Mouse (Mus musculus): ENCODE results near the gene Tpra1.

Tpra1 gene

DNA sequence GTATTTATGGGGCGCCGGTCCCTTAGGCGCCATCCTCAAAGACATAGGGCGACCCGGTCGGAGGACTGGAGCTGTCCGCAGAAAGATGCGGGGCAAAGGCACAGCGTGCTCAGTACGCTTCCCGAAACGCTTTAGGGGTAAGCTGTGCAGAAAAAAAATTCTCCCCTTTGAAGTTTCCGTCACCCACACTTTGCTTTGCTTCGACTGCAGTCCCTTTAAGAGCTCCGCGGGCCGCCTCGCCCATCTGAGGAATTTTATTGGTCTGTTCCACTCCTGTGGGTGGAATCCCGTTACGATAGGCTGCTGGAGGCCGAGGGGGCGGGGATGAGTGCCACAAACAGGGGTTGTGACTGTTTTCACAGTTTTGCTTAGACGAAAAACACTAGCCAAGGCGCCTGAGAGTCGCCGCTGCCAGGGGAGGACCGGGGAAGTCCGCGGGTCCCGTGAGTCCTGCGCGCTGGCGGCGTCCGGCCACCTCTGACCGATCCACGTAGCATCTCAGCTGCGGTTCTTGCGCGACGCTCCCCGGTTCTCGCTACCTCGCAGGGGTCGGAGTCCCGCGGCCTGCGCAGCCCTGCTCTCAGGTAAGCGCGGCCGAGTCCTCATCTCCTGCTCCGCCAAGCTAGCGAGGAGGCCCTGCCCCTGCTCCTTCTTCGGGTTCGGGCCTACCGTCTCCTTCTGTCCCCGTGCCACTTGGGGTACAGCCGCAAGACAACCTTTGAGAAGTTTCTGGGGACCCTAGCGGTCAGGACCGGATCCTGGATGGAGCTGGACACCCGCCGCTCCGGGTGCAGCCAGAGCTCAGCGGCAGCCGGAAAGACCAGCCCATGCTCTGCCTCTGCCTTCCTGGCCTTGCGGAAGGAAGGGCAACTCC lies at the start of gene Tpra1:
TSS of gene Tpra1 (plus strand) at position 305 of the 874 bp plus-strand sequence.
- peak; percentile 70 for DNase-seq (ENCODE audit: low spot score)

DNA sequence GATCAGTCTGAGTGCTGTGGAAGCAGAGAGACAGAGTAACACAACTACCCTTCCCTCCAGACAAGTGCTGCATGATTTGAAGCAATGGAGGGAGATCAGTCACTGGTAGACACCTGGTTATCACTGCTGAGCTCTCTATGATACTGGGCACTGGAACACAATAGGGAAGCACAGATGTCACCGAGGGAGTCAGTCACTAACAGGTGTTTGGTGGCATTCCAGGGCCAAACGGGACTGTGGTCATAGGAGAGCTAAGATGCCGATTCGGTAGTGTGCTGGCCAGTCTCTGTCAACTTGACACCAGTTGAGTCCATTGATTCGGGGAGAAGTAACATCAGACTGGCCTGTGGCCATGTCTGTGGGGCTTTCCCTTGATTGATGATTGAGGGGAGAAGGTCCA lies 47.5 kb upstream of the Tpra1 start:
- DNase-seq (ENCODE audit: low spot score), result no peak

DNA sequence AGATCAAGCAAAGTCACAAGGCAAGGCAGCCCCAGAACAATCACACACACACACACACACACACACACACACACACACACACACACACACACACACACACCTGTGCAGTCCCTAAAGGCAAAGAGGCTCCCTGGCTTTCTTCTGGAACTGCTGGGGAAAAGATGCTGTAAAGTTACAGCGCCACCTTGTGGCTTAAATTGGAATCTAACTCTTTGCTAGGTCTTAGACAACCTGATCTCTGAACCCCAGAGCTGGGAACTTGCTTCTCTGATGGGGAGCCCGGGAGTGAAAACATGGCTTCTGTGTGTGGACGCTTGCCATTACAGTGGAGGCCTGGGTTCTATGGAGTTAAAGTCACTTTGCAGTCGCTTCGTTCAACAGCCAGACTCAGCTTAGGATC lies 46.4 kb upstream of the Tpra1 start:
- no peak for DNase-seq (ENCODE audit: low spot score)

DNA sequence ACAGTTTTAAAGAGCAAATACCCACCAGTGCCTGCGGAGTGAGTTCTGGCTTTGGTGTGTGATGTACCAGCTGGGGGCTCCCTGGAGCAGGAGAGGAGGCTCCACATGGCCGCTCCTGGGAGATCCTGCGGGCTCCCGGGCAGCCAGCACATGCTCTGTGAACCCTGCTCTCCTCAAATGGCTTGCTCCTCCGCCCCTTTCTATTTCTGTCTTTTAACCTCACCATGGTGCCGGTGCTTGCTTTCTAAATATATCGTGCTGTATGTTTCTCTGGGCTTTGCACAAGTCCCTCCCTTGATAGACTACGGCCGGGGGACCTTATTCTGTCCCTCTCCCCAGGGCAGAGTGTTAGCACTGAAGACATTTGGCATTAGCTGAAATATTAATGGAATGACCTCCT lies 44.8 kb upstream of the Tpra1 start:
- no peak for DNase-seq (ENCODE audit: low spot score)

DNA sequence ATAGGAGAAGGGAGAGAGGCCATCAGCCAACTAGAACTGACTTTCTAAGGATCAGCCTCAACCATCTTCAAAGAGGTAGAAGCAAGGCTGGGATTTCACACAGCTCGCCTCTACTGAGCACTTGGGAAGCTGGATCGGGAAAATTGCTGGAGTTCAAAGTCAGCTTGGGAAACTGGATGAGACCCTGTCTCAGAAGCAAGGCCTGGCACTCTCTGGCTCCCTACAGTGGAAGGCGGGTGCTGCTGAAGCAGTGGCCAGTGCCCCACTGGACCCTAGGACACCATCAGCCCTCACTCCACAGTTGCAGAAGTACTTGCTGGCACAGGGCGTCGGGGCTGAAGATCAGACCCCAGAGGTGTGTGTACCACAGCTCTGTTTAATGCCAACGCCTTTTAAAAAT lies 44.2 kb upstream of the Tpra1 start:
- no peak for DNase-seq (ENCODE audit: low spot score)

DNA sequence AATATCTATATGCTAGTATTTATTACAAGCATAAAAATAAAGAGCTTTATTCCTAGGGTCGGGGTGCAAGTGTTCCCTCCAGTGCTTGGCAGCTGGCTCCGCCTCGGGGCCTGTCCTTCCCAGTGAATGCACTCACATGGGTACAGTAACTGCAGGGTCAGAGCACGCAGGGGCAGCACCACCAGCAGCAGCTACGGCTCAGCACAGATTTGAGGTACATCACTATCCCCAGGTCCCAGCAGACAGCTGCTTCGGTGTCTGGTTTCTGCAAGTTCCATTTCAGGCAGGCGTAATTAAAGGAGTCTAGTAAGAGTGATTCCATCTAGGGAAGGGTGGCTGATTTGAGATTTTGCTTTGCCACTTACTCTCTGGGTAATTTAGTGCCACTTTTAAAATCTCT lies 43.7 kb upstream of the Tpra1 start:
- no peak for DNase-seq (ENCODE audit: low spot score)

DNA sequence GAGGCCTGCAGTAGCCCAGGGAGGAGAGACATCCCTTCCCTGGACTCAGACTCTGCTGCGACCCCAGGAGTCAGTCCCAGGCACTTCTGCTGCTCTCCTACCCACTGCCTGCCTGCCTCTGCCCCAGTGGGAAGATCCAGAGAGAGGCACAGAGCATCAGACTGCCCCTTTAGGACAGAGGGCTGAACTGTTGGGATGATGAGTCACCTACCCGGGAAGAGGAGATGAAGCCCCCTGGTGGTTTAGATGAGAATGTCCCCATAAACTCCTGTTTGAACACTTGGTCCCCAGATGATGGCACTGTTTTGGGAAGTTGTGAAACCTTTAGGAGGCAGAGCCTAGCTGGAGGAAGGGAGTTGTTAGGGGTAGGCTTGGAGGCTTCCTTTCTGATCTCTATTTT lies 41.1 kb upstream of the Tpra1 start:
- DNase-seq (ENCODE audit: low spot score), result no peak

DNA sequence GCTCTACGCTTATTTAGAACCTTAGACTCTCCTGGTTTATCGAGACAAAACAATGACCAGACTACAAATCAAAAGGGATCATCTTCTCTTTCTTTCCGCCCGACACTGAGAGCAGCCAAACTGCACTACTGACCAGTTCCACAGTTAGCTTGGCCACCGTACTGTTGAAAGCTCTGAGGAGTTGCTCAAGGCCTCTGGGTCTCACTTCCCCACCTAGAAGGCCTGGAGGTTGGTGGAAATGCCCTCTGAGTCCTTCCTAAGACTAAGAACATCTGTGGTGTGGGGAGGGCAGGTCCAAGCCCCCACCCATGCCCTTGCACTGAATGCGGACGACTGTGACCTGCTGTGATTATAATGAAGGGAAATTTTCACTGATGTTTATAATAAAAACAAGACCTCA lies 36.3 kb upstream of the Tpra1 start:
- no peak for DNase-seq (ENCODE audit: low spot score)

DNA sequence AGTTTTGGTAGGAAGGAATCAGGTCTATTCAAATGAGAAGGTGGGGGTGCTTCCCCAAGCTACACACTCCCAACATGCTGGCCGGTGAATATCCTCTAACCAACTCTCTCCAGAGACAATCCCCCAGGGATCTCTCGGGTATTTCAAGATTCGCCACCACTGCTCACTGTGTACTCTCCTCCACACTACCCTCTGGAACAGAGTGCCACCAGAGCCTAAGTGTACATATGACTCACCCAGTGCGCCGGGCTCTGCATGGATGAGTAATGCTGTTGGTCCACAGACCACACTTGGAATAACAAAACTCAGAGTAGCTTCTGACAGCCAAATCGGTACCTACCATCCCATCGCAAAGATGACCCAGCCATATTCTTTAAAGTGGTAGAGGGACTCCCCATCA lies 32.6 kb upstream of the Tpra1 start:
- no peak for DNase-seq (ENCODE audit: low spot score)

DNA sequence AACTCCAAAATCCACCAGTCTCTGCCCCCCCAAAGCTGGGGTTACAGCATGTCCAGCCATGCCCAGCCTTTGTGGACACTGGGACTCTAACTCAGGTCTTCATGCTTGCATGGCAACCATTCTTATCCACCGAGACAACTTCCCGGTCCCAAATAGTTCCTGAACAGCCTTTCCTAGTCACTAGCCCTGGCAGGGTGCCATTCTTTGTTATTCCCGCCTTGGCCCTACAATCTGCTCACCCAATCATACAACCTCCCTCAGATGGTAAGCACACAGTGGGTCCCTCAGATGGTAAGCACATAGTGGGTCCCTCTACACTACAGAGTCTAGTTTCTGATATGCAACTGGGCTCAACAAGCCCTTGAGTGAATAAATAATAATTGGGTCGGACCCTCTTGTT lies 31.5 kb upstream of the Tpra1 start:
- no peak for DNase-seq (ENCODE audit: low spot score)

DNA sequence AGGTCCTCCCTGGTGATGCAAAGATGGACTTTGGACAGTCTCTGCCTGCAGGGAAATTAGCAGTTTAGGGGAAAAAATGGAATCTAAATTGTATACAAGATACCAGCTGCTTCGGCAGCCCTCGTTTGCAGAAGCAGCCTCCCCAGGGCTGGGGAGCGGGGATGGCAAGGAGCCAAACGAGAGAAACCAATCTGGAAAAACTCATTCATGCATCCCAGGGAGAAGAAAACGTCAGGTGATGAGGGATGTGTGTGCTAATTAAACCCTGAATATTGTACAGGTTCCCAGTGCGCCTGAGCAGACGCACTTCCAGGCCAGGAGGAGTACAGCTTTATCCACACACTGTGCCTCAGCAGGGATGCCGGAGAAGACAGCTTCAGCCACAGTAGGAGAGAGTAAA lies 30.5 kb upstream of the Tpra1 start:
- no peak for DNase-seq (ENCODE audit: low spot score)

DNA sequence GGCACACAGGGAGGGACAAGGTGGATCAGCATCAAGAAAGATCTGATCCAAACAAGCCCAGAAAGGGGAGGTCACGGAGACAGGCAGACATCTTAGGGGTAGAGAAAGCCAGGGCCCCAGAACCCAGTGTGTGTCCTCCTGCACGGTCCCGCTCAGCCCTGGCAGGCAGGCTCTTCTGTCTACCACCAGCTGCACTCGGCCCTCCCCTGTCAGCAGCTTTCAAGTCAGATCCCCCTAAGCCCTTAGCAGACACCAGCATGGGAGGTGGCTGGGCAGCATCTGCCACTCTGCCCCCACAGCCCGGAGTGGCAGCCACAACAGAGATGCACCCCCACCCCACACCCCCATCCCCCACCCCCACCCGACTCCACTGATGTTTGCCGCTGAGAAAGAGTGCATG lies 29.2 kb upstream of the Tpra1 start:
- DNase-seq (ENCODE audit: low spot score), result no peak

DNA sequence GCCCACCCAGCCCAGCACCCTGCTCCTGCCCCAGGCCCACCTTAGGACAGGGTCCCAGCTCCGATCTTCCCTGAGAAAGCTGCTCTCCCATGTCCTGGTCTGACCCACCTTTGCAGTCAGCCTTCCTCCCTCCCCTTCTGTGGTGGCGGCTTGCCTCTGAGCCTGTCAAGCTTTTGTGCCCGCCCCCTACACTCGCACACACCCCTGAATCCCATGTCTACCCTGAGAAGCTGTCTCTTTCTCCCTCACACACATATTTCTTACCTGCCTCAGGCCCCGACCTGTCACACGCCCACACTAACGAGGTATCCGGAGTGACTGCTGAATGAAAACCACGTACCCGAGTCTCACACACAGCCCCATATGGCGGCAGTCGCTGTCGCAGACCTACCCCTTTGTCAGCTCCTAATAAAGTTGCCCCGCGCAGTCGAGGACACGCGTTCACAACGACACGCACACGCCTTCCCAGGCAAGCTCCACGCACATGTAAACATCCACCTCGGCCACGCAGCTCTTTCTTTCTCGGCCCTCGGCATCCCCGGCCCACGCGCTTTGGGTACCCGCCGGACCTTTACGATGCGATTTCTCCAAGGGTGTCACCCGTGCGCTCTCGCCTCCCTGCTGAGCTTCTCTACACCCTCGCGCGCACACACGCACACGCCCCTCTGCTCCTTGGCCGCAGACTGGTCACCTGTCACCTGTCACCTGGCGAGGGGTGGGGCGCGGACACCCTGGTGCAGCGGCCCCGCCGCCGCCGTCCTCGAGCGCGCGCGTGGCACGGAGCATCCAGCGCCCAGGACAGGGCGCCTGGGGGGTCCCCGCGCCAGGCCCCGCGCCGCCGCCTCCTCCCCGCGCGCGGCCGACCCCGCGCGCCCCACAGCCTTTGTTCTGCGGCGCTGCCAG lies 27.8 kb upstream of the Tpra1 start:
- DNase-seq (ENCODE audit: low spot score), result no peak

DNA sequence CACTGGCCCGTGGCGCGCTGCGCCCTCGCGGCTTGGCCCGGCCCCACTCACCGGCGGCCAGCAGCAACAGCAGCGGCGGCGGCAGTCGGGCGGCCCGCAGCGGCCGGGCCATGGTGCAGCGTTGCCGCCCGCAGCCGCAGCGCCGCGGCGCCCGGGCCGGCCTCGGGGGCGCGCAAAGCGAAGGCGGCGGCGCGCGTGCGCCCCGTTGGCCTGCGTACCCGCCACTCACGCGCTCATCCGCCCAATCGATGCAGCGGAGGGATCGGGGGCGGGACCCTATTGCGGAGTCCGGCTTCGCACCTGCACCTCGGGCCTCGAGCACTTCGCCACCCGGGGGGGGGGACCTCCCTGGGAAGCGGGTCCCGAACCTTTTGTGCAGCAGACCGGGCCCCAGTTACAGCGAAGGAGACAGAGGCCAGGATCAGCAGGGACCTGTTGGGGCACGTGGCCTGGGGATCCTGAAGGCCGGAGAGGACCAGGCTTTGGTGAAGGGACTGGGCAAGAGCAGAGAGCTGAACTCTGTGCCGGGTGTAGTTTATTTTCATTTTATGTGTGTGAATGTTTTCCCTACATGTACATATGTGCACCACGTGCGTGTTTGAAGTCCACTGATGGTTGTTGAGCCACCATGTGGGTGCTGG lies 27.1 kb upstream of the Tpra1 start, which contains the start of gene Podxl2:
TSS of gene Podxl2 (minus strand) at position 177 of the 641 bp plus-strand sequence.
- DNase-seq (ENCODE audit: low spot score), result no peak

DNA sequence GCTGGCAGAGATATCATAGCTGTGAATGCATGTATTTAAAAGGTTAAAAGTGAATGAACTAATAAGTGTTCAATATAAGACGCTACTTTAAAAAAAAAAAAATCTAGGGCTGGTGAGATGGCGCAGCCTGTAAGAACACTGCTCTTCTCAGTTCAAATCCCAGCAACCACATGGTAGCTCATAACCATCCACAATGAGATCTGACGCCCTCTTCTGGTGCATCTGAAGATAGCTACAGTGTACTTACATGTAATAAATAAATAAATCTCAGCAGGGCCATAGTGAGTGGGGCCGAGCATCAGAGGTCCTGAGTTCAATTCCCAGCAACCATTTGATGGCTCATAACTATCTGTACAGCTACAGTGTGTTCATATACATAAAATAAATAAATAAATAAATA lies 22.6 kb upstream of the Tpra1 start:
- no peak for DNase-seq (ENCODE audit: low spot score)

DNA sequence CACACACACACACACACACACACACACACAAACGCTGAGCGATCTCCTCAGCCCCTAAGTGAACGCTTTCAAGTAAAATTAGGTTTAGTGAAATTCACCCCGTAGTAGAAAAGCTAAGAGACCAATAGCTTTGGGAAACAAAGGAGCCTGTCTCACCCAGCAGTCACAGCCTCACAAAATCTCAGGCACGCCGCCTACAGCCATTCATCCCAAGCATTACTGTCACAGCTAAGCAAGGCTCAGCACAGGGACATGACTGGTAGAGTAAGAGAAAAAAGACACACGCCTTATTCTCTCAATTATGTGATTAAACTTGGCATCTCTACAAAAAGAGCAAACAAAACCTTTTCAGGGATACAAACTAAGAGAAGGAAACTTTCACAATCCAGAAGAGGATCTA lies 20.7 kb upstream of the Tpra1 start:
- no peak for DNase-seq (ENCODE audit: low spot score)

DNA sequence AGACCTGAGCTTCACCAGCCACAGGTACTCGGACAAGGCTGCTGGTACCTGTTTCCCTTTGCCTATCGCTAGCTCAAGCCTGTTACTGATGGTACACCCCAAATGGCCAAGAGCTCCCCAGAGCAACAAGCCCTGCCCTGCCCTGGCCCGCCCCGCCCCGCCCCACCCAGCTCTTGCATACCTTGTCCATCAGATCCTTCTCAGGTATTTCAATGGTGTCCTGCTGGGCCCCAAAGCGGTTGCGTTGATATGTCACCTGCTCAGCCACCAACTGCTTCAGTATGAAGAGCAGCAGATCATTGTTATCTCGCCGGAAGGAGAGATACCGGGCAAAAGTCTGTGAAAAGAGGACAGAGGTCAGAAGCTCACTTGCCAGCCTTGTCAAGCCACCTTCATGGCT lies 17.9 kb upstream of the Tpra1 start:
- no peak for DNase-seq (ENCODE audit: low spot score)

DNA sequence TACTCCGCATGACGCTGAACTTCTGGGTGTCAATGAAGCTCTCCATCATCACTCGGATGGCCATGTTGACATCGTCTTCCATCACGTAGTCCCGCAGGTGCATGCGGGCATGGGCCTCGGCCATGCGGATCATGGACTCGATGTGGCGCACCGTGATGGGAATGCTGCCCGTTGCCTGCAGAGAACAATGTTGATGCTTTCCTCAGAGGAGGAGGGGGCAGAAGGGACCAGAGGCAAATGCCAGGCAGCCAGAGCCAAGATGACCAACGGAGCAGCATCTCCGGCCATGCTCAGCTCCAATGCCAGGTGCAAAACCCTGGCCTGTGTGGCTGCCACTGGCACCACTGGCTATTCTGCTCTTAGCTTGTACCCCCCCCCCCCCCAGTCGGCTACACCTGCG lies 17.4 kb upstream of the Tpra1 start:
- DNase-seq (ENCODE audit: low spot score), result no peak

DNA sequence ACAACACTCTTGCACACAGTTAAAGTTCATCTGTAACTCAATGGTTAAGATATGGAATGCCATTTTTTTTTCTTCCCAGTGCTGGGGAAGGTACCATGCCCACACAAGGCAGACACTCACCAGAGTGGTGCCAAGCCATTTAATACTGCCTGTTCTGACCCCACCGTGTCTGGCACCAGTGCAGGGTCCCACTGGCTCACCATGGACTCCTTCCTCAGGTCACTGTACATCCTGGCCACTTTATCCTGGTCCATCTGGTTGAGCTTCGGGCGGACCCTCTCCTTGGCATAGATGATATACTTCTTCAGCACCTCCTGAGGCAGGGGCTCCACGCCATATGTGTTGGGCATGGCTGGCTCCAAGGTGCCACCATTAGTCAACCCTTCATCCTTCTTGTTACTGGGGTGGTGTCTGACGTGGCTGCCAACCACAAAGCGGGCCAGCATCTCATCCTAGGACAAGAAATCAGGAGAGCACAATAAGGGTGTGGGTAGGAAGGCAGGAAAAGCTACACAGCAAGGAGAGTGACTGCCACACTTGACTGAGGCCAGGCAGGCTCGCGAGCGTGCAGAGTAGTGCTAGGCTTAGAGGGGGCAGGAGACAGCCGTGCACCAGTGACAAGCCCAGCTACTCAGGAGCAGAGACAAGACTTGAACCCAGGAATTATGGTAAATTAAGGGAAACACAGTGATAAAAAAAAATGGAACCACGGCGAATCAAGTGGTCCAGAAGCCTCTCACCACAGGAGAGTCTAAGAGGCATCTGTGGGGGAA lies 16.2 kb upstream of the Tpra1 start:
- DNase-seq (ENCODE audit: low spot score), result no peak

DNA sequence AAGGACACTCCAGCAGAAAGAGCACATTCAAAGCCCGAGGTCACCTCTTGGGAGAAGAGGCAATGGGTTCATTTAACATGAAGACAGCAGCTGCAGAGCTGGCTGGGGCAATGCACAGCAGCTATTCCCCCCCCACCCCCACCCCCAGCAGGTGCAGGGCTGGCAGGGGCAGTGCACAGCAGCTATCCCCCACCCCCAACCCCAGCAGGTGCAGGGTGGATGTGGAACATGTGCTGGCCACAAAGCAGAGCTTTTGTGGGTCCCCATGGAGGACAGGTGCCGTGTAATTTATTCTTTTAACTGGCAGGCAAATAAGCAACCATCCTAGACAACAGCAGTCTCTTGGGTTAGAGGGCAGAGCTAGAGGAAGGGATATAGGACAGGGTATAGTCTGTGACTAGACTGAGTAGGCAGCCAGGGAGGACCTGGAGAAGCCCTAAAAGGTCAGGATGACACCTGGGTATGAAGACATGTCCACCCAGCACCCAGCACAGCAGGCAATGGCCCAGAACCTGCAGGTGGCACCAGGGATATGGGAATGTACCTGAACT lies 15.6 kb upstream of the Tpra1 start:
- no peak for DNase-seq (ENCODE audit: low spot score)

DNA sequence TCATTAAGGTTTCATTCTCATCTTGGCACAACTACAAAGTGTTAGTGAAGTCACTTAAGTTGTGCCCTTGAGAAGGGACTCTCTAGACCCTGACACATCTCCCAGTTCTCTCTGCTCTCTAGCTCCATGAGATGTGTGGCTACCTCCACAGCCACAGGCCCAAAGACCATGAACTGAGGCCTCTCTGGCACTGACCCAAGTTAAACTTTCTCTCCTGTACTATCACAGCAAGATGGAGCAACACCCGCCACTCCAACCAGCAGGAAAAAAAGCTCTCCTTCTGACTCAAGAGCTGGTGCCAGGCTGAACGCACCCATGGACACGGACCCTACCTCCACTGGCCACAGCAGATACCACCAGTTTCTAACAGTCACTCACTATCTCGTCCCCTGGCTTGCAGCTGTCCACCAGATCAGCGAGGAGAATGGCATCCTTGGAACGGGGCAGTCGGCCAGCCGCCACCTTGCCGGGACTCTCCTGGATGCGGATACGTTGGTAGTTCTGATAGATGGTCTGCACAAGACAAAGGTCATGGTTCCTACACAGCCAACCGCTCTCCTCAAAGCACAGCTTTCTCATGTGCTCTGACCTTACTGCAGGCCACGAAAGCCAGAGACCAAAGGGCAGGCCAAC lies 12.5 kb upstream of the Tpra1 start:
- no peak for DNase-seq (ENCODE audit: low spot score)
